Mouse (Mus musculus) midbrain, embryonic 13.5 days (tissue): ENCODE data around the gene Poldip2. TPM values are rescaled to one million over a fixed set of nuclear protein-coding genes. Genes with fewer than 3 reads are reported as not detected.

Source experiments
- ATAC-seq: fragments of 200-750 bp; cut with Nextera tagmentation; 2 replicates; pipeline ENCODE4 v1.8.0; 2017; ENCODE audit warnings: mild to moderate bottlenecking, moderate TSS enrichment, moderate library complexity
- H3K27ac ChIP-seq: fragments of 300-500 bp; sonication (generic); 2 replicates; pipeline ENCODE4 v1.5.1; 2015; ENCODE audit warnings: inconsistent platforms, mild to moderate bottlenecking, moderate library complexity
- H3K27me3 ChIP-seq: fragments of 300-500 bp; sonication (generic); 2 replicates; pipeline ENCODE4 v1.6.1; 2015; ENCODE audit warnings: mild to moderate bottlenecking, inconsistent platforms
- H3K36me3 ChIP-seq: fragments of 300-500 bp; sonication (generic); 2 replicates; pipeline ENCODE4 v1.6.1; 2015; ENCODE audit warnings: mild to moderate bottlenecking, inconsistent platforms
- H3K4me1 ChIP-seq: fragments of 300-500 bp; sonication (generic); replicated peaks from 2 replicates; pipeline ENCODE4 v1.6.1; 2015; ENCODE audit warnings: inconsistent platforms
- H3K4me2 ChIP-seq: fragments of 300-500 bp; sonication (generic); replicated peaks from 2 replicates; pipeline ENCODE4 v1.6.1; 2015; ENCODE audit warnings: moderate library complexity, mild to moderate bottlenecking, inconsistent platforms
- H3K4me3 ChIP-seq: fragments of 300-500 bp; sonication (generic); replicated peaks from 2 replicates; pipeline ENCODE4 v1.5.1; 2015; ENCODE audit warnings: mild to moderate bottlenecking, inconsistent platforms
- H3K9ac ChIP-seq: fragments of 300-500 bp; sonication (generic); replicated peaks from 2 replicates; pipeline ENCODE4 v1.6.1; 2015; ENCODE audit warnings: mild to moderate bottlenecking, inconsistent platforms
- H3K9me3 ChIP-seq: fragments of 300-500 bp; sonication (generic); 2 replicates; pipeline ENCODE4 v1.6.1; 2016; ENCODE audit warnings: mild to moderate bottlenecking, inconsistent platforms
- WGBS: fragments of 180-500 bp; shearing (Covaris S2); methylation state at CpG from one replicate; pipeline ENCODE4 v1.1.7; 2015; 5-methylcytosine and 5-hydroxymethylcytosine counted together
- polyA plus RNA-seq: library from polyadenylated mRNA; unstranded; fragments of >200 nt; fragmentation: Nextera tagmentation; extraction: Ambion mirVana; gene quantifications from 2 replicates; pipeline ENCODE4 v1.2.1, GENCODE M21; 2015

Gene Poldip2
- 176 and 178 TPM in 2 replicates for polyA plus RNA-seq

- Histone ChIP-seq H3K4me1 (peaks cover 23% of the 10 kb centered on the region), H3K4me2 (peak within 1 kb of the TSS; percentile 94), H3K36me3 (peaks cover 53% of the 10 kb centered on the region), H3K27me3 (no peaks in the 10 kb centered on the region), H3K9ac (peak within 1 kb of the TSS; percentile 98), H3K4me3 (peak within 1 kb of the TSS; percentile 89), H3K27ac (peak within 1 kb of the TSS; percentile 85), H3K9me3 (no peaks in the 10 kb centered on the region)
- ATAC-seq: peak; percentile 95
- under 1% methylated on average over 67 of the region's 67 CpGs for WGBS
These were observed at the start of gene Poldip2, which contains the start of gene Tmem199 for GRCm38 (mm10) chr11:78512025-78512957. Gene Poldip2, plus strand, starts transcription at chr11:78512193. Gene Tmem199, minus strand, starts transcription at chr11:78512172.

GRCm38 (mm10) chr11:78462669-78463068, 49.3 kb upstream of the Poldip2 start:
- H3K4me1 ChIP-seq: peaks cover 15% of the 10 kb centered on the region
- no peaks in the 10 kb centered on the region for H3K9me3 ChIP-seq
- WGBS: 78% methylated on average over 5 of the region's 5 CpGs
- no peak overlapping the region for H3K4me3 ChIP-seq
- ATAC-seq: no peak
- H3K9ac ChIP-seq: no peak overlapping the region
- no peaks in the 10 kb centered on the region for H3K36me3 ChIP-seq
- no peak overlapping the region for H3K4me2 ChIP-seq
- no peak overlapping the region for H3K27ac ChIP-seq
- H3K27me3 ChIP-seq: no peaks in the 10 kb centered on the region

- no peak overlapping the region for H3K4me2 ChIP-seq
- H3K4me3 ChIP-seq: no peak overlapping the region
- 70% methylated on average over 13 of the region's 13 CpGs for WGBS
- no peaks in the 10 kb centered on the region for H3K27me3 ChIP-seq
- H3K27ac ChIP-seq: no peak overlapping the region
- peaks cover 15% of the 10 kb centered on the region for H3K4me1 ChIP-seq
- H3K9ac ChIP-seq: no peak overlapping the region
- H3K9me3 ChIP-seq: no peaks in the 10 kb centered on the region
- H3K36me3 ChIP-seq: no peaks in the 10 kb centered on the region
- no peak for ATAC-seq
These were observed 48.5 kb upstream of the Poldip2 start for GRCm38 (mm10) chr11:78463286-78464036.

GRCm38 (mm10) chr11:78465116-78465515, 46.9 kb upstream of the Poldip2 start:
- Histone ChIP-seq H3K27me3 (no peaks in the 10 kb centered on the region), H3K4me1 (peaks cover 15% of the 10 kb centered on the region), H3K4me3 (peak overlapping the region; percentile 77), H3K36me3 (no peaks in the 10 kb centered on the region), H3K27ac (peak overlapping the region; percentile 89; the same call in 1 of the 2 replicates), H3K4me2 (peak overlapping the region; percentile 87), H3K9me3 (no peaks in the 10 kb centered on the region), H3K9ac (peak overlapping the region; percentile 84)
- WGBS: 27% methylated on average over 9 of the region's 9 CpGs
- no peak for ATAC-seq

- ATAC-seq: peak; percentile 95
- peak within 1 kb of the TSS; percentile 77 for H3K4me3 ChIP-seq
- H3K9ac ChIP-seq: peak within 1 kb of the TSS; percentile 84
- peak within 1 kb of the TSS; percentile 89 for H3K27ac ChIP-seq
- no peaks in the 10 kb centered on the region for H3K27me3 ChIP-seq
- peaks cover 15% of the 10 kb centered on the region for H3K4me1 ChIP-seq
- WGBS: under 1% methylated on average over 41 of the region's 41 CpGs
- peak within 1 kb of the TSS; percentile 87 for H3K4me2 ChIP-seq
- H3K9me3 ChIP-seq: no peaks in the 10 kb centered on the region
- H3K36me3 ChIP-seq: peaks cover 3% of the 10 kb centered on the region; the same call in 1 of the 2 replicates
These were observed 46.3 kb upstream of the Poldip2 start, which contains the start of gene Slc46a1 for GRCm38 (mm10) chr11:78465568-78466180. Gene Slc46a1, plus strand, starts transcription at chr11:78465697.

GRCm38 (mm10) chr11:78466242-78466912, 45.6 kb upstream of the Poldip2 start:
- no peak overlapping the region; the same call in none of the 2 replicates for H3K27ac ChIP-seq
- WGBS: 53% methylated on average over 23 of the region's 23 CpGs
- H3K4me2 ChIP-seq: peak overlapping the region; percentile 87
- ATAC-seq: peak; percentile 43
- H3K4me3 ChIP-seq: peak overlapping the region; percentile 77
- H3K27me3 ChIP-seq: no peaks in the 10 kb centered on the region
- H3K9me3 ChIP-seq: no peaks in the 10 kb centered on the region
- peaks cover 10% of the 10 kb centered on the region for H3K36me3 ChIP-seq
- H3K4me1 ChIP-seq: peaks cover 15% of the 10 kb centered on the region
- peak overlapping the region; percentile 84 for H3K9ac ChIP-seq

GRCm38 (mm10) chr11:78467515-78467914, 44.5 kb upstream of the Poldip2 start:
- ATAC-seq: no peak
- 90% methylated on average over 7 of the region's 7 CpGs for WGBS
- peaks cover 21% of the 10 kb centered on the region for H3K36me3 ChIP-seq

GRCm38 (mm10) chr11:78467932-78468331, 44.1 kb upstream of the Poldip2 start:
- Histone ChIP-seq H3K27ac (no peak overlapping the region), H3K4me1 (peaks cover 15% of the 10 kb centered on the region), H3K9me3 (no peaks in the 10 kb centered on the region), H3K36me3 (peaks cover 25% of the 10 kb centered on the region), H3K4me3 (no peak overlapping the region), H3K9ac (no peak overlapping the region), H3K4me2 (no peak overlapping the region), H3K27me3 (no peaks in the 10 kb centered on the region)
- 72% methylated on average over 3 of the region's 3 CpGs for WGBS
- no peak for ATAC-seq

More at GRCm38 (mm10) chr11:78467515-78467914, 44.5 kb upstream of the Poldip2 start:
- Histone ChIP-seq H3K9me3 (no peaks in the 10 kb centered on the region), H3K4me1 (peaks cover 15% of the 10 kb centered on the region), H3K4me2 (no peak overlapping the region), H3K9ac (no peak overlapping the region), H3K27me3 (no peaks in the 10 kb centered on the region), H3K4me3 (no peak overlapping the region), H3K27ac (no peak overlapping the region)

GRCm38 (mm10) chr11:78471326-78472103, 40.5 kb upstream of the Poldip2 start:
- Histone ChIP-seq H3K27me3 (no peaks in the 10 kb centered on the region), H3K4me3 (no peak overlapping the region), H3K27ac (no peak overlapping the region), H3K4me2 (no peak overlapping the region), H3K9ac (no peak overlapping the region), H3K36me3 (peaks cover 51% of the 10 kb centered on the region), H3K4me1 (peaks cover 3% of the 10 kb centered on the region), H3K9me3 (no peaks in the 10 kb centered on the region)
- no peak for ATAC-seq
- 95% methylated on average over 10 of the region's 10 CpGs for WGBS

- Histone ChIP-seq H3K4me1 (no peaks in the 10 kb centered on the region), H3K4me2 (no peak overlapping the region), H3K4me3 (no peak overlapping the region), H3K9ac (no peak overlapping the region), H3K9me3 (no peaks in the 10 kb centered on the region), H3K36me3 (peaks cover 69% of the 10 kb centered on the region), H3K27me3 (no peaks in the 10 kb centered on the region), H3K27ac (no peak overlapping the region)
- WGBS: 79% methylated on average over 3 of the region's 3 CpGs
- ATAC-seq: no peak
These were observed 36.7 kb upstream of the Poldip2 start for GRCm38 (mm10) chr11:78475289-78475688.
